Mouse (Mus musculus): ENCODE results near the gene Tapbp. TPM values are rescaled to one million over a fixed set of nuclear protein-coding genes. Genes with fewer than 3 reads are reported as not detected.
"Not testable (repeated sequence)": the region's sequence is repeated elsewhere in the genome, so short reads cannot be mapped to it uniquely, and the experiment has no call there.

Tapbp gene
- total and polyA plus RNA-seq, 3 experiments = 45.3 to 134 (median 116) TPM

- TF ChIP-seq GABPA (IDR thresholded peaks at IDR 0.05; ENCODE audit: insufficient replicate concordance, low read depth, low read length) (no peak), USF2 (conservative IDR thresholded peaks at IDR 0.05; ENCODE audit: low read depth, low read length) (no peak), CHD1 (IDR thresholded peaks at IDR 0.05; ENCODE audit: low read depth, low read length) (no peak), MYC (IDR thresholded peaks at IDR 0.05; ENCODE audit: low read depth, low read length) (0 out of 2 replicates have a peak, but pooled peaks have one; percentile 27), RCOR1 (conservative IDR thresholded peaks at IDR 0.05; ENCODE audit: low read depth, low read length) (no peak), PAX5 (IDR thresholded peaks at IDR 0.05; ENCODE audit: low read length) (no peak), ZC3H11A (IDR thresholded peaks at IDR 0.05; ENCODE audit: low read depth, low read length) (no peak), JUND (conservative IDR thresholded peaks at IDR 0.05; ENCODE audit: low read depth, low read length) (no peak), TBP (conservative IDR thresholded peaks at IDR 0.05; ENCODE audit: low read depth, low read length) (no peak), TCF12 (IDR thresholded peaks at IDR 0.05; ENCODE audit: low read depth, low read length) (0 out of 2 replicates have a peak, but pooled peaks have one; percentile 20)
Measured at GRCm38 (mm10) chr17:33951021-33951946, 35.6 kb downstream of the Tapbp start, which contains the start of gene B3galt4 (continued).

- Histone ChIP-seq H3K36me3 (replicated peaks in 1 of 2; ENCODE audit: control insufficient read depth in 1 of 2, insufficient read depth in 1 of 2, low read length in 1 of 2) (peaks cover 59 to 74% of the 10 kb centered on the region in 2 experiments), H3K79me2 (replicated peaks; ENCODE audit: control insufficient read depth, extremely low read depth, insufficient read depth, poor library complexity, severe bottlenecking) (peaks cover 29% of the 10 kb centered on the region), H3K4me3 (replicated peaks in 1 of 3; ENCODE audit: low read depth in 2 of 3, low read length in 2 of 3, poor library complexity in 1 of 3) (peak overlapping the region in 1 of 3 experiments; percentile 53), H3K4me1 (ENCODE audit: control insufficient read depth in 1 of 2, insufficient read depth in 2 of 2) (peaks cover 4 to 23% of the 10 kb centered on the region in 2 experiments; a peak in 2 of 4 replicates), H3K4me2 (ENCODE audit: insufficient read depth, low read depth, poor library complexity, severe bottlenecking) (peak overlapping the region; percentile 59)
- H3K27me3 ChIP-seq (replicated peaks); in situ Hi-C loops (cut with MboI; ENCODE audit: low pct_ligation_motif_present, low pct_unique_long_range_greater_than_20kb, low sequenced_read_pairs); dilution Hi-C loops (cut with MboI; ENCODE audit: extremely low pct_ligation_motif_present, extremely low pct_unique_long_range_greater_than_20kb, low sequenced_read_pairs); DNase-seq (ENCODE audit: extremely low read depth); H3K9ac ChIP-seq (ENCODE audit: insufficient read depth, low read depth); H3K27ac ChIP-seq (ENCODE audit: insufficient read depth, low read depth); H3K9me3 ChIP-seq (replicated peaks; ENCODE audit: low read length): not testable (repeated sequence)
Measured at GRCm38 (mm10) chr17:33952015-33952414, 36.3 kb downstream of the Tapbp start.

- no peaks in the 10 kb centered on the region for H3K27me3 ChIP-seq (replicated peaks)
- peaks cover 29% of the 10 kb centered on the region for H3K79me2 ChIP-seq (replicated peaks; ENCODE audit: control insufficient read depth, extremely low read depth, insufficient read depth, poor library complexity, severe bottlenecking)
- no peak overlapping the region for H3K27ac ChIP-seq (ENCODE audit: insufficient read depth, low read depth)
- dilution Hi-C loops (cut with MboI; ENCODE audit: extremely low pct_ligation_motif_present, extremely low pct_unique_long_range_greater_than_20kb, low sequenced_read_pairs) = no loop called here
- peak overlapping the region; percentile 37; the same call in 1 of the 2 replicates for H3K9ac ChIP-seq (ENCODE audit: insufficient read depth, low read depth)
- H3K9me3 ChIP-seq (replicated peaks; ENCODE audit: low read length) = no peaks in the 10 kb centered on the region
- TF ChIP-seq NELFE (IDR thresholded peaks at IDR 0.05; ENCODE audit: low read depth, low read length) (no peak), POLR2AphosphoS2 (IDR thresholded peaks at IDR 0.05; ENCODE audit: low read depth, low read length) (peak; percentile 47; the same call in 1 of the 2 replicates), POLR2A (IDR thresholded peaks at IDR 0.05; ENCODE audit: low read depth, low read length) (peak; percentile 18)
- H3K4me1 ChIP-seq (ENCODE audit: control insufficient read depth in 1 of 2, insufficient read depth in 2 of 2) = peaks cover 8 to 30% of the 10 kb centered on the region in 2 experiments
- H3K4me2 ChIP-seq (ENCODE audit: insufficient read depth, low read depth, poor library complexity, severe bottlenecking) = peak overlapping the region; percentile 50; the same call in 1 of the 2 replicates
- peak overlapping the region in 1 of 3 experiments; percentile 91 for H3K4me3 ChIP-seq (replicated peaks in 1 of 3; ENCODE audit: low read depth in 2 of 3, low read length in 2 of 3, poor library complexity in 1 of 3)
- no peak for DNase-seq (ENCODE audit: extremely low read depth)
- H3K36me3 ChIP-seq (replicated peaks in 1 of 2; ENCODE audit: control insufficient read depth in 1 of 2, insufficient read depth in 1 of 2, low read length in 1 of 2) = peaks cover 59 to 67% of the 10 kb centered on the region in 2 experiments
- in situ Hi-C loops (cut with MboI; ENCODE audit: low pct_ligation_motif_present, low pct_unique_long_range_greater_than_20kb, low sequenced_read_pairs) = no loop called here
Measured at GRCm38 (mm10) chr17:33952879-33953278, 37.2 kb downstream of the Tapbp start.
